In the genomic region with DNA sequence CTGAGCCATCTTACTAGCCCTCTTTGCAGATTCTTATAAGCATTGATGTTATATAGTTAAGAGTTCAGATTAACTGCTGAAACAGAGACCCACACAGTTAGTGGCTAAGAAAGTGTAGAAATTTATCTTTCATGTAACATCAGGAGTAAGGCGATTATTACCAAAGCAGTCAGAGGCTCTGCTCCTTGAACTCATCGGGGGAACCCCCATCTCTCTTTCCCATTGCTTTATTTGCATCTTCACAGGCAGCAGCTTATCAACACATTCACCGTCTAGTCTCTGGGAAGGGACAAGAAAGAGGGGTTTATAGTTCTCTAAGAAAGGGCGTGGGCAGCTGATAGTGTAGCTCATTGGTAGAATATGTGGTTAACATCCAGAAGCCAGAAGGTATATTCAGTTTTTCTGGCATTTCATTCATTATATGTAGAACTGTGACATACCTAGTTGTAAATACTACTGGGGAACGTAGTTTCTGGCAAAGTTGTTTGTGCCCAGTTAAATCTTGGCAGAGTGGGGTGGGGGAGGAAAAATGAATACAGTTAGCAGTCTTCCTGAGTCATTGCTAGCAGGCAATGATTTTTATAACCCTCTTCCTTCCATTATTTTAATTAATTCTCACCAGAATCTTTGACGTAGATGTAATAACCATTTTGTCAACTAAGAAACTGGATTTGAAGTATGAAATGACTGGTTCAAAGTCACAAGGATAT, we compare ENCODE assay signal across 14 mouse cellular contexts. TPM values are rescaled to one million over a fixed set of nuclear protein-coding genes. Genes with fewer than 3 reads are reported as not detected.
DNase-seq lines count a peak whose midpoint lies in the region; ATAC-seq and TF ChIP-seq lines count a peak whose summit lies in the region.
"Had no signal": no experiment of that assay in that cellular context is flagged by ENCODE, and none has a peak within 500 bp of the region (broad histone marks: within the 10 kb centered on the region; RNA-seq: fewer than 3 reads in every experiment).

No protein-coding gene starts in this region.

- peak overlapping the region; percentile 46; the same call in 1 of the 2 replicates for H3K27ac ChIP-seq in heart, embryonic 13.5 days (replicated peaks)
- H3K27ac ChIP-seq in MEL (ENCODE audit: control insufficient read depth, low read depth, low read length) = peak overlapping the region; percentile 74
- H3K27ac ChIP-seq: limb, embryonic 13.5 days; macrophage had no signal

- no peaks in the 10 kb centered on the region for H3K27me3 ChIP-seq in heart, embryonic 13.5 days (replicated peaks)
- H3K27me3 ChIP-seq in MEL (ENCODE audit: control insufficient read depth in 1 of 2, insufficient read depth in 2 of 2, low read length in 2 of 2) = no peaks in the 10 kb centered on the region
- H3K27me3 ChIP-seq: limb, embryonic 13.5 days; neural tube, embryonic 15.5 days had no signal

- no peaks in the 10 kb centered on the region for H3K9me3 ChIP-seq in heart, embryonic 13.5 days
- no peaks in the 10 kb centered on the region for H3K9me3 ChIP-seq in MEL (replicated peaks; ENCODE audit: insufficient read depth, low read length)
- H3K9me3 ChIP-seq: limb, embryonic 13.5 days; neural tube, embryonic 15.5 days had no signal

- intact Hi-C loops in heart, postnatal 25 days (cut with DNase I) = loop anchor here (5.0 kb wide), 1 partner anchor 45 kb away; no protein-coding TSS in a partner anchor

- DNase-seq in heart, postnatal 25 days (ENCODE audit: low spot score) = no peak
- DNase-seq in A20 (ENCODE audit: low read depth, low spot score) (peak; percentile 49), MEL (ENCODE audit: low read depth, low spot score) (peak; percentile 74)
- no peak for DNase-seq in spleen, postnatal 36 days (ENCODE audit: low spot score in 2 of 2)
- DNase-seq in frontal cortex, postnatal 36 days (ENCODE audit: low spot score in 2 of 2) = no peak
- DNase-seq in ovary, adult 18-20 months (ENCODE audit: low spot score) = no peak
- DNase-seq: kidney, postnatal 25 days; right cerebral cortex, adult 18-20 months had no signal

- TF ChIP-seq POLR2A in MEL (IDR thresholded peaks at IDR 0.05; ENCODE audit: control insufficient read depth in 1 of 2, insufficient read depth in 1 of 2, low read depth in 1 of 2, low read length in 2 of 2, poor library complexity in 1 of 2) = no peak

- peak; percentile 63 to 79 for TF ChIP-seq EP300 in MEL (IDR thresholded peaks at IDR 0.05; ENCODE audit: low read depth in 1 of 2, low read length in 2 of 2)

- TF ChIP-seq RAD21 in MEL (IDR thresholded peaks at IDR 0.05; ENCODE audit: low read depth, low read length) = no peak

- no peak overlapping the region for H3K4me3 ChIP-seq in heart, embryonic 13.5 days
- H3K4me3 ChIP-seq in MEL (ENCODE audit: control insufficient read depth in 1 of 2, insufficient read depth in 1 of 2, low read depth in 2 of 2, low read length in 2 of 2) = no peak overlapping the region; a peak in 1 of 4 replicates
- H3K4me3 ChIP-seq: limb, embryonic 13.5 days; neural tube, embryonic 15.5 days had no signal

- H3K36me3 ChIP-seq in heart, embryonic 13.5 days = no peaks in the 10 kb centered on the region
- H3K36me3 ChIP-seq in MEL (ENCODE audit: control insufficient read depth in 1 of 2, insufficient read depth in 2 of 2, low read length in 2 of 2) = peaks cover 0 to 36% of the 10 kb centered on the region in 2 experiments; a peak in 2 of 4 replicates
- H3K36me3 ChIP-seq: neural tube, embryonic 15.5 days had no signal

- no peak for ATAC-seq in heart, embryonic 13.5 days (ENCODE audit: extremely low read depth, insufficient number of reproducible peaks, low FRiP score, low TSS enrichment)
- ATAC-seq in erythroblast, adult 5-6 weeks (replicated peaks; ENCODE audit: low FRiP score, poor library complexity, severe bottlenecking) = 0 out of 2 replicates have a peak, but pooled peaks have one; percentile 32
- ATAC-seq: hindbrain, postnatal 0 days had no signal

- WGBS in heart, embryonic 13.5 days = 30% methylated on average over 6 of the region's 6 CpGs

- H3K79me2 ChIP-seq in MEL (ENCODE audit: control insufficient read depth, insufficient read depth, low read length, poor library complexity) = no peaks in the 10 kb centered on the region

- peak overlapping the region; percentile 61 for H3K4me2 ChIP-seq in heart, embryonic 13.5 days
- H3K4me2 ChIP-seq: limb, embryonic 13.5 days had no signal

- no peak for TF ChIP-seq CTCF in MEL (IDR thresholded peaks at IDR 0.05 in 2 of 3, conservative IDR thresholded peaks at IDR 0.05 in 1 of 3; ENCODE audit: control insufficient read depth in 1 of 3, insufficient read depth in 1 of 3, low read depth in 2 of 3, low read length in 3 of 3, poor library complexity in 1 of 3, severe bottlenecking in 1 of 3)

- H3K4me1 ChIP-seq in heart, embryonic 13.5 days = peaks cover 56% of the 10 kb centered on the region
- peaks cover 25 to 30% of the 10 kb centered on the region in 2 experiments for H3K4me1 ChIP-seq in MEL (ENCODE audit: control insufficient read depth in 1 of 2, insufficient read depth in 2 of 2, low read length in 2 of 2)

- no peak overlapping the region for H3K9ac ChIP-seq in heart, embryonic 13.5 days
- no peak overlapping the region for H3K9ac ChIP-seq in MEL (ENCODE audit: control insufficient read depth, low read depth, low read length, poor library complexity, severe bottlenecking)
- H3K9ac ChIP-seq: limb, embryonic 13.5 days; neural tube, embryonic 15.5 days had no signal

TF ChIP-seq in MEL, 35 proteins besides CTCF, POLR2A, EP300 and RAD21:
- TF ChIP-seq MAZ (IDR thresholded peaks at IDR 0.05; ENCODE audit: low read depth, low read length) = no peak; the same call in 1 of the 2 replicates
- TF ChIP-seq MEF2A (IDR thresholded peaks at IDR 0.05; ENCODE audit: extremely low read depth, insufficient replicate concordance, low read depth, low read length, poor library complexity, severe bottlenecking) = no peak
- no peak for TF ChIP-seq ZMIZ1 (IDR thresholded peaks at IDR 0.05; ENCODE audit: low read depth, low read length)
- peak; percentile 55; the same call in 1 of the 2 replicates for TF ChIP-seq ETS1 (IDR thresholded peaks at IDR 0.05; ENCODE audit: low read depth, low read length)
- no peak for TF ChIP-seq SMC3 (IDR thresholded peaks at IDR 0.05; ENCODE audit: low read depth, low read length)
- peak; percentile 53 for TF ChIP-seq TAL1 (IDR thresholded peaks at IDR 0.05; ENCODE audit: low read length)
- no peak for TF ChIP-seq USF1 (IDR thresholded peaks at IDR 0.05; ENCODE audit: low read depth, low read length)
- no peak for TF ChIP-seq MYC (IDR thresholded peaks at IDR 0.05; ENCODE audit: low read depth, low read length)
- no peak for TF ChIP-seq HCFC1 (IDR thresholded peaks at IDR 0.05; ENCODE audit: low read depth, low read length)
- no peak for TF ChIP-seq MYB (IDR thresholded peaks at IDR 0.05; ENCODE audit: low read depth, low read length)
- TF ChIP-seq E2F4 (IDR thresholded peaks at IDR 0.05; ENCODE audit: borderline replicate concordance, low read depth, low read length) = no peak
- peak; percentile 55 for TF ChIP-seq RCOR1 (IDR thresholded peaks at IDR 0.05; ENCODE audit: low read depth, low read length)
- no peak for TF ChIP-seq GABPA (IDR thresholded peaks at IDR 0.05; ENCODE audit: low read depth, low read length)
- TF ChIP-seq CHD1 (IDR thresholded peaks at IDR 0.05; ENCODE audit: low read depth, low read length) = no peak
- TF ChIP-seq TBP (IDR thresholded peaks at IDR 0.05; ENCODE audit: low read depth, low read length) = no peak
- TF ChIP-seq SIN3A (IDR thresholded peaks at IDR 0.05; ENCODE audit: low read length) = peak; percentile 31
- no peak for TF ChIP-seq BHLHE40 (IDR thresholded peaks at IDR 0.05; ENCODE audit: borderline replicate concordance, low read depth, low read length)
- TF ChIP-seq NRF1 (IDR thresholded peaks at IDR 0.05; ENCODE audit: insufficient read depth, low read depth, low read length, poor library complexity, severe bottlenecking) = no peak
- no peak for TF ChIP-seq POLR2AphosphoS5 (IDR thresholded peaks at IDR 0.05; ENCODE audit: borderline replicate concordance, low read depth, low read length)
- peak; percentile 88 for TF ChIP-seq TCF12 (IDR thresholded peaks at IDR 0.05; ENCODE audit: low read depth, low read length)
- TF ChIP-seq ELF1 (IDR thresholded peaks at IDR 0.05; ENCODE audit: low read depth, low read length) = no peak
- peak; percentile 85 for TF ChIP-seq GATA1 (IDR thresholded peaks at IDR 0.05; ENCODE audit: low read depth, low read length)

RNA-seq across cellular contexts. Expression of a gene that starts 26.1 kb away (rescaled TPM):
- 27.8 and 33.6 TPM in 2 replicates for polyA plus RNA-seq in heart, embryonic 13.5 days (2015; fragmentation: Nextera tagmentation; extraction: Ambion mirVana)
- total RNA-seq in heart, postnatal 25 days (2021) = 10 to 100 TPM; 39.2 to 44.9 TPM
- 3.1 and 3.2 TPM in 2 replicates for total RNA-seq in MEL (2012; rRNA removed)
- polyA plus RNA-seq in MEL (2012; ENCODE audit: insufficient read depth in 1 of 2, insufficient read length in 2 of 2, low read depth in 1 of 2, low replicate concordance in 2 of 2, missing spikeins in 1 of 2) = 10 to 100 TPM in 1 of 2 experiments, not detected in 1; 19.2 TPM
- total RNA-seq in erythroblast, adult 5-6 weeks (2015; ENCODE audit: low replicate concordance) = 7.9 and 8.1 TPM in 2 replicates
- 3.4 and 5.9 TPM in 2 replicates for total RNA-seq in erythroblast, adult 5-6 weeks (2017; ENCODE audit: low replicate concordance)

Comparison
In these comparisons a context has a peak if more than half of its experiments do, and no peak if none do; other contexts are left out.
1. DNase-seq: peak in A20 (single experiment) and MEL (single experiment); none in heart, postnatal 25 days (single experiment), spleen, postnatal 36 days (0 of 2), frontal cortex, postnatal 36 days (0 of 2) and ovary, adult 18-20 months (single experiment).